Mouse (Mus musculus): ENCODE measurements at regions not wholly inside any gene's neighbourhood (a gene's known extent, or its start where the extent isn't known, plus 50 kb on each side); places are given as distances from the start of the nearest gene placed in this dataset.

DNA sequence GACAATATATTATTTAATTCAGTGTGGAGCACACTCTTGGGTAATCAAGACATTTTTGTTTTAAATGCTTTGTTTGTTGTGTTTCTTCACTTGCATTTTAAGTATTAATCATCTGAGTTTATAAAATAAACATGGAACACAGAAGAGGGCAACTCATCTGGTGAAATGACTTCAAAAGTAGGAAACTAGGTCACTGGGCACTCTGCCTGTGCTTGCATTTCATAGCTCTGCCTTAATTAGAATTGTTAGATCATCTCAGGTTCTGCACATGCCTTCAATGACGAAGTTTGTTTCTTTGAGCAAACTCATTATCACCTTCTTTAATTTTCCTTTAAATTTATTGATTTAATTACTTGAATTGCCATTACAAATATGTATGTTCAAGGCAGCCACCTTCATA, 255.8 kb upstream of the Ctso start:
- TF ChIP-seq POLR2A (IDR thresholded peaks at IDR 0.05; ENCODE audit: control insufficient read depth in 1 of 2, insufficient read depth in 1 of 2, low read depth in 1 of 2, low read length in 2 of 2, poor library complexity in 1 of 2), result no peak
- TF ChIP-seq GABPA (IDR thresholded peaks at IDR 0.05; ENCODE audit: low read depth, low read length), result no peak
- TF ChIP-seq CHD2 (IDR thresholded peaks at IDR 0.05; ENCODE audit: low read length), result no peak
- TF ChIP-seq CTCF (IDR thresholded peaks at IDR 0.05 in 2 of 3, conservative IDR thresholded peaks at IDR 0.05 in 1 of 3; ENCODE audit: control insufficient read depth in 1 of 3, insufficient read depth in 1 of 3, low read depth in 2 of 3, low read length in 3 of 3, poor library complexity in 1 of 3, severe bottlenecking in 1 of 3), result no peak
- TF ChIP-seq TAL1 (IDR thresholded peaks at IDR 0.05; ENCODE audit: low read length), result no peak
- TF ChIP-seq NELFE (IDR thresholded peaks at IDR 0.05; ENCODE audit: low read depth, low read length), result no peak
- no peak for TF ChIP-seq SIN3A (IDR thresholded peaks at IDR 0.05; ENCODE audit: low read length)
- TF ChIP-seq ZNF384 (IDR thresholded peaks at IDR 0.05; ENCODE audit: low read depth, low read length), result no peak
- TF ChIP-seq MYC (IDR thresholded peaks at IDR 0.05; ENCODE audit: low read depth, low read length), result no peak
- no peak for TF ChIP-seq GATA1 (IDR thresholded peaks at IDR 0.05; ENCODE audit: low read depth, low read length)
- no peak for TF ChIP-seq EP300 (IDR thresholded peaks at IDR 0.05; ENCODE audit: low read depth in 1 of 2, low read length in 2 of 2)
- no peak for TF ChIP-seq MAX (IDR thresholded peaks at IDR 0.05; ENCODE audit: low read length)
